Mouse (Mus musculus) left cerebral cortex, postnatal 10 days (tissue): ENCODE measurements at regions not wholly inside any gene's neighbourhood (a gene's known extent, or its start where the extent isn't known, plus 50 kb on each side); places are given as distances from the start of the nearest gene placed in this dataset.

Experiments used
- DNase-seq, 2 experiments: peaks; one replicate each; pipeline ENCODE4 v3.0.0; 2021 to 2022; ENCODE audit warnings: low spot score in 2 of 2, mixed read lengths in 1 of 2; ENCODE audit errors: extremely low spot score in 1 of 2
- intact Hi-C: fragments of 180-260 bp; cut with DNase I; formaldehyde crosslinking; loops from one replicate; pipeline ENCODE4 v1.15.1; 2025

- DNase-seq = peak in 1 of 2 experiments; percentile 17
- intact Hi-C loops = no loop called here
Measured at GRCm38 (mm10) chr1:18668901-18669300, 404.0 kb upstream of the Defb41 start.

- DNase-seq = peak in 1 of 2 experiments; percentile 6
- intact Hi-C loops = no loop called here
Measured at GRCm38 (mm10) chr1:18668265-18668664, 403.3 kb upstream of the Defb41 start.

- DNase-seq = no peak
- intact Hi-C loops = no loop called here
Measured at GRCm38 (mm10) chr1:18640858-18641257, 375.9 kb upstream of the Defb41 start.

GRCm38 (mm10) chr1:18639460-18640300 lies 374.7 kb upstream of the Defb41 start:
- intact Hi-C loops = no loop called here
- no peak for DNase-seq

GRCm38 (mm10) chr1:18637334-18637733 lies 372.4 kb upstream of the Defb41 start:
- intact Hi-C loops = no loop called here
- DNase-seq = no peak

GRCm38 (mm10) chr1:18610231-18610630 lies 345.3 kb upstream of the Defb41 start:
- intact Hi-C loops = no loop called here

GRCm38 (mm10) chr1:18599864-18600263 lies 334.9 kb upstream of the Defb41 start:
- intact Hi-C loops = no loop called here
- DNase-seq = no peak

More at GRCm38 (mm10) chr1:18610231-18610630, 345.3 kb upstream of the Defb41 start:
- DNase-seq = no peak

GRCm38 (mm10) chr1:18598908-18599307 lies 334.0 kb upstream of the Defb41 start:
- no peak for DNase-seq
- intact Hi-C loops = no loop called here

- intact Hi-C loops = no loop called here
- no peak for DNase-seq
Measured at GRCm38 (mm10) chr1:18583358-18584128, 318.6 kb upstream of the Defb41 start.

GRCm38 (mm10) chr1:18578625-18579024 lies 313.7 kb upstream of the Defb41 start:
- intact Hi-C loops = no loop called here
- DNase-seq = no peak

GRCm38 (mm10) chr1:18567086-18567485 lies 302.1 kb upstream of the Defb41 start:
- no peak for DNase-seq
- intact Hi-C loops = no loop called here

- intact Hi-C loops = no loop called here
- peak in 1 of 2 experiments; percentile 21 for DNase-seq
Measured at GRCm38 (mm10) chr1:18551211-18551610, 286.3 kb upstream of the Defb41 start.

- intact Hi-C loops = no loop called here
- no peak for DNase-seq
Measured at GRCm38 (mm10) chr1:18531702-18532101, 266.8 kb upstream of the Defb41 start.

- intact Hi-C loops = no loop called here
- no peak for DNase-seq
Measured at GRCm38 (mm10) chr1:18524485-18524884, 259.5 kb upstream of the Defb41 start.

GRCm38 (mm10) chr1:18522902-18523301 lies 258.0 kb upstream of the Defb41 start:
- no peak for DNase-seq
- intact Hi-C loops = no loop called here

GRCm38 (mm10) chr1:18512764-18513163 lies 247.8 kb upstream of the Defb41 start:
- intact Hi-C loops = no loop called here
- DNase-seq = no peak

- intact Hi-C loops = no loop called here
- DNase-seq = no peak
Measured at GRCm38 (mm10) chr1:18498556-18498955, 233.6 kb upstream of the Defb41 start.

GRCm38 (mm10) chr1:18468496-18468895 lies 203.6 kb upstream of the Defb41 start:
- intact Hi-C loops = no loop called here

GRCm38 (mm10) chr1:18465303-18465829 lies 200.4 kb upstream of the Defb41 start:
- no peak for DNase-seq
- intact Hi-C loops = no loop called here

More at GRCm38 (mm10) chr1:18468496-18468895, 203.6 kb upstream of the Defb41 start:
- no peak for DNase-seq

GRCm38 (mm10) chr1:18463218-18463617 lies 198.3 kb upstream of the Defb41 start:
- DNase-seq = no peak
- intact Hi-C loops = no loop called here
